8 mouse cellular contexts compared by ENCODE assay signal in the genomic region with DNA sequence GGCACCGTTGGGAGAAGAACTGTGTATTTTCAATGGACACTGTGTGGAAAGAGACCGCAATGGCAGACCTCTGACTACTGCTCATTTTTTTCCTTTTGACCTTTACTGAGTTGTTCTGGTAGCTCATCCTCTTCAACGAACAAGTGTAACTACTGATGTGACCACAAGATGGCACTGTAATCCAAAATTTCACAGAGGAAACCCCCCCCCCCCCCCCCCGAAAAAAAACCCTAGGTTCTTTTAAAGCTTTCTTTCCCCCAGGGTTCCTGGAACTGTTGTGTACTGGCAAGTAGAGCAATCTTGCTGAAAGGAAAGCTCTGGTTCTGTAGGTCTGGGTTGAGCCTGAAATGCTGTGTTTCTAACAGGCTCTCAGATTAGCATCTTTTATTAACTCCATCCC. TPM values are rescaled to one million over a fixed set of nuclear protein-coding genes. Genes with fewer than 3 reads are reported as not detected.
A peak's percentile ranks its signal among the peaks of the same experiment; 100 is the strongest.
DNase-seq lines count a peak whose midpoint lies in the region; ATAC-seq and TF ChIP-seq lines count a peak whose summit lies in the region.

No protein-coding gene starts in this region.

- H3K9ac ChIP-seq in heart, embryonic 13.5 days: 0 out of 2 replicates have a peak overlapping the region, but pooled peaks have one; percentile 54
- H3K9ac ChIP-seq in limb, embryonic 14.5 days (ENCODE audit: low read depth, low read length, severe bottlenecking): no peak overlapping the region
- no peak overlapping the region for H3K9ac ChIP-seq in neural tube, embryonic 11.5 days (ENCODE audit: low read length)

- peak; percentile 65 for TF ChIP-seq CTCF in gastrocnemius, adult 2 months (IDR thresholded peaks at IDR 0.05)
- no peak for TF ChIP-seq CTCF in bone marrow macrophage, adult 2 months (IDR thresholded peaks at IDR 0.05; ENCODE audit: low read depth, low read length)

- peaks cover 3% of the 10 kb centered on the region for H3K9me3 ChIP-seq in heart, embryonic 13.5 days
- no peaks in the 10 kb centered on the region for H3K9me3 ChIP-seq in limb, embryonic 14.5 days (ENCODE audit: control insufficient read depth, low read length)
- no peaks in the 10 kb centered on the region for H3K9me3 ChIP-seq in neural tube, embryonic 11.5 days (ENCODE audit: control insufficient read depth, low read length)

- no peak for DNase-seq in gastrocnemius, adult 2 months
- no peak for DNase-seq in gastrocnemius, postnatal 25 days
- peak; percentile 60 to 68 for DNase-seq in B cell, adult 2 months
- DNase-seq in limb, embryonic 14.5 days (ENCODE audit: low spot score): peak; percentile 68
- peak; percentile 31 for DNase-seq in neural tube, embryonic 11.5 days (ENCODE audit: low spot score)
- no peak for DNase-seq in adrenal gland, adult 8-10 months

- H3K36me3 ChIP-seq in heart, embryonic 13.5 days: no peaks in the 10 kb centered on the region
- no peaks in the 10 kb centered on the region for H3K36me3 ChIP-seq in limb, embryonic 14.5 days (ENCODE audit: control insufficient read depth, insufficient read depth, low read length)
- no peaks in the 10 kb centered on the region for H3K36me3 ChIP-seq in neural tube, embryonic 11.5 days (ENCODE audit: control insufficient read depth, insufficient read depth, low read length)

- H3K27me3 ChIP-seq in heart, embryonic 13.5 days (replicated peaks): no peaks in the 10 kb centered on the region
- no peaks in the 10 kb centered on the region for H3K27me3 ChIP-seq in limb, embryonic 14.5 days (ENCODE audit: control insufficient read depth, insufficient read depth, low read length)
- H3K27me3 ChIP-seq in neural tube, embryonic 11.5 days (ENCODE audit: control insufficient read depth, insufficient read depth, low read length): no peaks in the 10 kb centered on the region

- 7% methylated on average over 4 of the region's 4 CpGs for WGBS in heart, embryonic 13.5 days
- WGBS in limb, embryonic 14.5 days: 7% methylated on average over 4 of the region's 4 CpGs
- WGBS in neural tube, embryonic 11.5 days: 12% methylated on average over 4 of the region's 4 CpGs

- peak overlapping the region; percentile 61; the same call in 1 of the 2 replicates for H3K27ac ChIP-seq in gastrocnemius, adult 2 months
- peak overlapping the region; percentile 96 for H3K27ac ChIP-seq in bone marrow macrophage, adult 2 months (ENCODE audit: insufficient read depth, low read depth, low read length)
- H3K27ac ChIP-seq in heart, embryonic 13.5 days (replicated peaks): peak overlapping the region; percentile 86
- H3K27ac ChIP-seq in limb, embryonic 14.5 days (replicated peaks; ENCODE audit: low read depth, low read length): no peak overlapping the region
- H3K27ac ChIP-seq in neural tube, embryonic 11.5 days (ENCODE audit: low read depth, low read length): no peak overlapping the region

- H3K4me1 ChIP-seq in bone marrow macrophage, adult 2 months (ENCODE audit: control insufficient read depth, insufficient read depth, low read length): peaks cover 17% of the 10 kb centered on the region
- peaks cover 23% of the 10 kb centered on the region for H3K4me1 ChIP-seq in heart, embryonic 13.5 days
- H3K4me1 ChIP-seq in limb, embryonic 14.5 days (ENCODE audit: control insufficient read depth, insufficient read depth, low read length): peaks cover 12% of the 10 kb centered on the region; the same call in 1 of the 2 replicates
- 0 out of 2 replicates have a peak, but pooled peaks cover 3% of the 10 kb centered on the region for H3K4me1 ChIP-seq in neural tube, embryonic 11.5 days (ENCODE audit: control insufficient read depth, insufficient read depth, low read length)

- intact Hi-C loops in gastrocnemius, adult 2 months (cut with DNase I): loop anchor here (1.0 to 10.0 kb wide), 3 partner anchors 48 to 361 kb away; no protein-coding TSS in a partner anchor

- H3K4me2 ChIP-seq in heart, embryonic 13.5 days: peak overlapping the region; percentile 47
- H3K4me2 ChIP-seq in limb, embryonic 14.5 days (replicated peaks; ENCODE audit: low read depth, low read length, severe bottlenecking): 0 out of 2 replicates have a peak overlapping the region, but pooled peaks have one; percentile 13
- H3K4me2 ChIP-seq in neural tube, embryonic 11.5 days (ENCODE audit: low read depth): no peak overlapping the region

- ATAC-seq in heart, embryonic 13.5 days (ENCODE audit: extremely low read depth, insufficient number of reproducible peaks, low FRiP score, low TSS enrichment): no peak
- ATAC-seq in limb, embryonic 14.5 days (ENCODE audit: low FRiP score, low read depth): peak; percentile 42; the same call in 1 of the 2 replicates
- ATAC-seq in neural tube, embryonic 11.5 days (ENCODE audit: insufficient read depth, low FRiP score, low TSS enrichment): no peak

- H3K4me3 ChIP-seq in gastrocnemius, adult 2 months: peak overlapping the region; percentile 35; the same call in 1 of the 2 replicates
- peak overlapping the region; percentile 31 for H3K4me3 ChIP-seq in bone marrow macrophage, adult 2 months (ENCODE audit: insufficient read depth, low read length)
- no peak overlapping the region for H3K4me3 ChIP-seq in heart, embryonic 13.5 days
- H3K4me3 ChIP-seq in limb, embryonic 14.5 days (replicated peaks; ENCODE audit: low read length): no peak overlapping the region
- no peak overlapping the region for H3K4me3 ChIP-seq in neural tube, embryonic 11.5 days (ENCODE audit: low read depth, low read length)

- no peak for TF ChIP-seq POLR2A in bone marrow macrophage, adult 2 months (IDR thresholded peaks at IDR 0.05; ENCODE audit: borderline replicate concordance, low read depth, low read length)
- no peak for TF ChIP-seq POLR2A in limb, embryonic 14.5 days (IDR thresholded peaks at IDR 0.05; ENCODE audit: borderline replicate concordance, extremely low read depth, insufficient read depth, insufficient read length)

RNA-seq across cellular contexts. Expression of a gene that starts 49.9 kb away (rescaled TPM):
- total RNA-seq in gastrocnemius, adult 2 months (2021): under 1 TPM; 0.08 to 0.10 TPM
- under 1 TPM; 0.13 to 0.33 TPM for total RNA-seq in gastrocnemius, postnatal 25 days (2021)
- polyA plus RNA-seq in bone marrow macrophage, adult 2 months (2012; ENCODE audit: insufficient read depth, insufficient read length, missing spikeins): 73.1 and 78.0 TPM in 2 replicates
- polyA plus RNA-seq in heart, embryonic 13.5 days (2015; fragmentation: Nextera tagmentation; extraction: Ambion mirVana): 0.47 and 0.59 TPM in 2 replicates
- 2.2 TPM in 2 replicates for polyA plus RNA-seq in limb, embryonic 14.5 days (2012; rRNA removed)
- polyA plus RNA-seq in limb, embryonic 14.5 days (2014; fragmentation: Nextera tagmentation; extraction: Ambion mirVana): 1.0 and 1.8 TPM in 2 replicates
- polyA plus RNA-seq in neural tube, embryonic 11.5 days (2014; fragmentation: Nextera tagmentation; extraction: Ambion mirVana): 0.50 and 0.88 TPM in 2 replicates
- 1 to 10 TPM in 3 of 4 experiments, under 1 TPM in 1; 0.90 to 4.5 (median 2.7) TPM for total RNA-seq in adrenal gland, adult 8-10 months (2022)

Comparison
In these comparisons a context has a peak if more than half of its experiments do, and no peak if none do; other contexts are left out.
1. DNase-seq: peak in B cell, adult 2 months (2 of 2), limb, embryonic 14.5 days (single experiment) and neural tube, embryonic 11.5 days (single experiment); none in gastrocnemius, adult 2 months (single experiment), gastrocnemius, postnatal 25 days (single experiment) and adrenal gland, adult 8-10 months (single experiment).
2. H3K27ac ChIP-seq: peak in gastrocnemius, adult 2 months (single experiment), bone marrow macrophage, adult 2 months (single experiment) and heart, embryonic 13.5 days (single experiment); none in limb, embryonic 14.5 days (single experiment) and neural tube, embryonic 11.5 days (single experiment).
3. H3K4me3 ChIP-seq: peak in gastrocnemius, adult 2 months (single experiment) and bone marrow macrophage, adult 2 months (single experiment); none in heart, embryonic 13.5 days (single experiment), limb, embryonic 14.5 days (single experiment) and neural tube, embryonic 11.5 days (single experiment).
4. RNA of a gene that starts 49.9 kb away (polyA plus RNA-seq): 73.1 to 78.0 TPM in bone marrow macrophage, adult 2 months; 1.0 to 2.2 TPM in limb, embryonic 14.5 days, 0.50 to 0.88 TPM in neural tube, embryonic 11.5 days and 0.47 to 0.59 TPM in heart, embryonic 13.5 days; every median in the first group is over 10 times any median in the second.